Mouse (Mus musculus) heart, adult 2 months (tissue): ENCODE results near the gene Cdc42ep4. TPM values are rescaled to one million over a fixed set of nuclear protein-coding genes. Genes with fewer than 3 reads are reported as not detected.

ENCODE experiments used
- DNase-seq, 2 experiments: peaks; one replicate each; pipeline ENCODE4 v3.0.0; 2021
- H3K27ac ChIP-seq: fragments of 200-600 bp; 2 replicates; pipeline ENCODE4 v1.8.1; 2022
- H3K27me3 ChIP-seq: fragments of 200-500 bp; 2 replicates; pipeline ENCODE4 v1.6.1; 2012; ENCODE audit warnings: mild to moderate bottlenecking, low read length, inconsistent platforms, mixed read lengths; ENCODE audit not compliant: control insufficient read depth, insufficient read depth
- H3K36me3 ChIP-seq: fragments of 200-500 bp; 2 replicates; pipeline ENCODE4 v1.6.1; 2012; ENCODE audit warnings: low read length, inconsistent platforms; ENCODE audit not compliant: control insufficient read depth, insufficient read depth
- H3K4me1 ChIP-seq: fragments of 200-500 bp; 2 replicates; pipeline ENCODE4 v1.6.1; 2011; ENCODE audit warnings: low read length; ENCODE audit not compliant: control insufficient read depth, insufficient read depth
- H3K4me3 ChIP-seq: fragments of 200-600 bp; 2 replicates; pipeline ENCODE4 v1.8.1; 2022
- H3K79me2 ChIP-seq: fragments of 200-500 bp; replicated peaks from 2 replicates; pipeline ENCODE4 v1.6.1; 2012; ENCODE audit warnings: mild to moderate bottlenecking, inconsistent platforms, low read length, moderate library complexity, mixed read lengths; ENCODE audit not compliant: control insufficient read depth, insufficient read depth
- H3K9ac ChIP-seq: fragments of 200-500 bp; 2 replicates; pipeline ENCODE4 v1.6.1; 2012; ENCODE audit warnings: low read depth, mild to moderate bottlenecking, control low read depth, inconsistent platforms, low read length, mixed read lengths
- CTCF ChIP-seq: fragments of 200-600 bp; IDR thresholded peaks from 2 replicates; pipeline ENCODE4 v1.8.1; 2022; ENCODE audit warnings: antibody characterized with exemption, mild to moderate bottlenecking, moderate library complexity
- EP300 ChIP-seq: fragments of 200-500 bp; IDR thresholded peaks from 2 replicates; pipeline ENCODE4 v1.6.1; 2011; ENCODE audit warnings: low read depth, low read length, control low read depth; ENCODE audit not compliant: insufficient read depth
- POLR2A ChIP-seq: fragments of 200-500 bp; IDR thresholded peaks from 2 replicates; pipeline ENCODE4 v1.6.1; 2011; ENCODE audit warnings: mild to moderate bottlenecking, low read depth, low read length, control low read depth; ENCODE audit not compliant: insufficient read depth
- WGBS: fragments of 180-500 bp; shearing (Covaris S2); methylation state at CpG from one replicate; pipeline ENCODE4 v1.1.7; 2018; 5-methylcytosine and 5-hydroxymethylcytosine counted together
- intact Hi-C: fragments of 180-260 bp; cut with DNase I; formaldehyde crosslinking; loops from one replicate; pipeline ENCODE4 v1.15.1; 2025
- polyA plus RNA-seq: library from polyadenylated mRNA; depleted of rRNA; stranded (reverse); fragments of >200 nt; gene quantifications from 2 replicates; pipeline ENCODE4 v1.2.3, GENCODE M21; 2012
- total RNA-seq, 2 experiments: library from RNA; stranded (reverse); gene quantifications; 2 replicates each; pipeline ENCODE4 v1.2.3; 2021

The Cdc42ep4 gene
- total and polyA plus RNA-seq, 3 experiments = 12.9 to 23.2 (median 20.6) TPM

GRCm38 (mm10) chr11:113735151-113735550 is 16.5 kb downstream of the Cdc42ep4 start:
- H3K9ac ChIP-seq = no peak overlapping the region
- no peaks in the 10 kb centered on the region for H3K36me3 ChIP-seq
- peak in 1 of 2 experiments; percentile 31 for DNase-seq
- intact Hi-C loops = no loop called here
- peak overlapping the region; percentile 17; the same call in 1 of the 2 replicates for H3K27ac ChIP-seq
- TF ChIP-seq POLR2A (no peak), CTCF (no peak), EP300 (no peak)
- H3K27me3 ChIP-seq = no peaks in the 10 kb centered on the region
- H3K4me3 ChIP-seq = no peak overlapping the region
- peaks cover 43% of the 10 kb centered on the region for H3K4me1 ChIP-seq
- no peaks in the 10 kb centered on the region for H3K79me2 ChIP-seq
- WGBS = 63% methylated on average over 6 of the region's 6 CpGs

GRCm38 (mm10) chr11:113733631-113734364 is 17.9 kb downstream of the Cdc42ep4 start:
- Histone ChIP-seq H3K9ac (0 out of 2 replicates have a peak overlapping the region, but pooled peaks have one; percentile 2), H3K27me3 (no peaks in the 10 kb centered on the region), H3K4me3 (no peak overlapping the region), H3K4me1 (peaks cover 35% of the 10 kb centered on the region), H3K79me2 (no peaks in the 10 kb centered on the region), H3K27ac (no peak overlapping the region; the same call in 1 of the 2 replicates), H3K36me3 (no peaks in the 10 kb centered on the region)
- intact Hi-C loops = no loop called here
- WGBS = 35% methylated on average over 6 of the region's 6 CpGs
- DNase-seq = peak; percentile 49 to 61
- no peak for TF ChIP-seq EP300
- no peak for TF ChIP-seq CTCF
- TF ChIP-seq POLR2A = no peak

GRCm38 (mm10) chr11:113731945-113732612 is 19.6 kb downstream of the Cdc42ep4 start:
- no peak overlapping the region for H3K9ac ChIP-seq
- no peak overlapping the region for H3K4me3 ChIP-seq
- H3K27ac ChIP-seq = no peak overlapping the region
- intact Hi-C loops = no loop called here
- WGBS = 95% methylated on average over 10 of the region's 10 CpGs
- H3K4me1 ChIP-seq = peaks cover 28% of the 10 kb centered on the region
- no peak for TF ChIP-seq POLR2A
- TF ChIP-seq EP300 = no peak
- TF ChIP-seq CTCF = peak; percentile 43
- no peaks in the 10 kb centered on the region for H3K27me3 ChIP-seq
- H3K36me3 ChIP-seq = no peaks in the 10 kb centered on the region
- H3K79me2 ChIP-seq = no peaks in the 10 kb centered on the region; the same call in 1 of the 2 replicates
- DNase-seq = no peak

- WGBS = 59% methylated on average over 3 of the region's 3 CpGs
- Histone ChIP-seq H3K36me3 (no peaks in the 10 kb centered on the region), H3K9ac (no peak overlapping the region), H3K79me2 (no peaks in the 10 kb centered on the region; the same call in 1 of the 2 replicates), H3K27ac (no peak overlapping the region), H3K27me3 (no peaks in the 10 kb centered on the region), H3K4me1 (peaks cover 26% of the 10 kb centered on the region), H3K4me3 (no peak overlapping the region)
- intact Hi-C loops = no loop called here
- TF ChIP-seq EP300 (no peak), CTCF (no peak), POLR2A (no peak)
- peak in 1 of 2 experiments; percentile 21 for DNase-seq
Observed at GRCm38 (mm10) chr11:113730879-113731278, 20.8 kb downstream of the Cdc42ep4 start.

- intact Hi-C loops = no loop called here
- peak; percentile 11 to 35 for DNase-seq
- Histone ChIP-seq H3K27me3 (no peaks in the 10 kb centered on the region), H3K27ac (no peak overlapping the region), H3K36me3 (no peaks in the 10 kb centered on the region), H3K4me3 (no peak overlapping the region), H3K79me2 (no peaks in the 10 kb centered on the region; the same call in 1 of the 2 replicates), H3K4me1 (peaks cover 28% of the 10 kb centered on the region), H3K9ac (no peak overlapping the region)
- TF ChIP-seq POLR2A = no peak
- no peak for TF ChIP-seq EP300
- TF ChIP-seq CTCF = no peak
- 46% methylated on average over 8 of the region's 8 CpGs for WGBS
Observed at GRCm38 (mm10) chr11:113729917-113730316, 21.8 kb downstream of the Cdc42ep4 start.

- TF ChIP-seq CTCF = no peak
- no peak for TF ChIP-seq EP300
- no peak for TF ChIP-seq POLR2A
- Histone ChIP-seq H3K36me3 (no peaks in the 10 kb centered on the region), H3K27me3 (no peaks in the 10 kb centered on the region), H3K27ac (no peak overlapping the region; the same call in 1 of the 2 replicates), H3K79me2 (no peaks in the 10 kb centered on the region; the same call in 1 of the 2 replicates), H3K4me1 (peaks cover 26% of the 10 kb centered on the region), H3K4me3 (no peak overlapping the region), H3K9ac (no peak overlapping the region)
- DNase-seq = peak; percentile 15 to 37
- 78% methylated on average over 21 of the region's 21 CpGs for WGBS
- intact Hi-C loops = no loop called here
Observed at GRCm38 (mm10) chr11:113729239-113729638, 22.4 kb downstream of the Cdc42ep4 start.
